Mouse (Mus musculus) heart, adult 10 weeks (tissue): ENCODE data around the gene Gm21170. TPM values are rescaled to one million over a fixed set of nuclear protein-coding genes. Genes with fewer than 3 reads are reported as not detected.

Experiments used
- polyA plus RNA-seq: library from polyadenylated mRNA; stranded (reverse); fragments of 350-450 nt; fragmentation: Illumina TruSeq; extraction: RNeasy Lipid Tissue Mini Kit (QIAGEN cat#74804); gene quantifications from one replicate; pipeline ENCODE4 v1.2.3, GENCODE M21; 2014; ENCODE audit warnings: low read depth, low replicate concordance

The Gm21170 gene
- not detected for polyA plus RNA-seq

DNA sequence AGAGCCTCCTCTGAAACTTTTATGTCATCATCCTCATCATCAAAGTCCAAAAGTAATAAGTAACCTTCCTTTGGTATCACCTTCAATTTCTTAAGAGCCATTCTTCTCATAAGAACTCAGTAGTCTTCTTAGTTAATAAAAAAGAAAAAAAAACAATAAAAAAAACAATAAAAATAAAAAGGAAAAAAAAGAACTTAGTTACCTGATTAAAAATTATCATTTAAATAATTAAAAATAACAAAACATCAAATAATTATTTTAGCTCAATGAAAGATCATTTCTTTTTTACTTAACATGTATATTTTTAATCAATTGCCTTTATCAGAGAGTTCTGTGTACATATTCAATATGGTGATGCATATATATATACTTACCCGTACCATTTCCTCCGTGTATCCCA is at the start of gene Gm21170:
Gm21170 (minus strand) TSS at position 101 of the 400 bp plus-strand sequence.

Other genes starting within 250 kb of the Gm21170 start
- gene Gm21256, start 240.1 kb downstream of the Gm21170 start, polyA plus RNA-seq = not detected